Mouse (Mus musculus): ENCODE data around the gene Wiz.

Gene Wiz

DNA sequence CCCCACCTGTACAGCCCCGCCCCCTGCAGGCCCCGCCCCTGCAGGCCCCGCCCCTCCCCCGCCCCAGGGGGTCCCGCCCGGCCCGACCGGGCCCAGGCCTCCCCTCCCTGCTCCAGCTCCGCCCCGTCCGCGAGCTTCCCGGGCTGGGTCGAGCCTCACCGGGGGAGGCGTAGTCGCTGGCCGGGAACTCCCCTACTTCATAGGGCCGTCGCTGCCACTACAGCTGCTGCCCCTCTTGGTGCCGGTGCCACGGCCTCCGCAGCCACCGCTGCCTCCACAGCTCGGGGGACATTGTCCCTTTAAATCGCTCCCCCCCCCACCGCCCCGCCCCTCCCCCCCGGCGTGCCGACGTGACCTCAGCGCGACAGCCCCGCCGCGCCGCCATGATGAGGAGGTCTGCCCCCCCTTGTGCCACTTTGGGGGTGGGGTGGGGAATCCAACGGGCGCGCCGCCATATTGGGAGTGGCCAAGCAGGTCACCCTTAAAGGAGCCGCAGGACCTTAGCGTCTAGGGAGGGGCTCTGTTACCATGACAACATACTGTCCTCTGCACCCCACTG, at the start of gene Wiz:
Wiz (minus strand) TSS at position 339 of the 559 bp plus-strand sequence.
- DNase-seq = peak; percentile 94

DNA sequence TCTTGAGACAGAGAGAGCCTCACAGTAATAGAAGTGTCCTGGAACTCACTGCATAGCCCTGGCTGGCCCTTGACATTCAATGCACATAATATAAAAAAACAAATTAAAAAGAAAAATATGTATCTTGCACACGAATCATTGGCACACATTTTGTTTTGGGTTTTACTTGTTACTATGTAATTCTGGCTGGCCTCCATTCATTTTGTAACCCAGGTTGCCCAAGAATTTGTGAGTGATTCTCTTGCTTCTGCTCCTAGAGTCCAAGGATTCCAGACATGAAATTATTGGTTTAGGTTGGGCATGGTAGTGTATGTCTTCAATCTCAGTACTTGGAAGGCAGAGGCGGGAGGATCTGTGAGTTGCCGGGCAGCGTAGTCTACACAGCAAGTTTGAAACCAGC, 47.9 kb upstream of the Wiz start:
- DNase-seq = no peak

- DNase-seq = no peak
Observed at GRCm38 (mm10) chr17:32435151-32435550, 45.9 kb upstream of the Wiz start.

DNA sequence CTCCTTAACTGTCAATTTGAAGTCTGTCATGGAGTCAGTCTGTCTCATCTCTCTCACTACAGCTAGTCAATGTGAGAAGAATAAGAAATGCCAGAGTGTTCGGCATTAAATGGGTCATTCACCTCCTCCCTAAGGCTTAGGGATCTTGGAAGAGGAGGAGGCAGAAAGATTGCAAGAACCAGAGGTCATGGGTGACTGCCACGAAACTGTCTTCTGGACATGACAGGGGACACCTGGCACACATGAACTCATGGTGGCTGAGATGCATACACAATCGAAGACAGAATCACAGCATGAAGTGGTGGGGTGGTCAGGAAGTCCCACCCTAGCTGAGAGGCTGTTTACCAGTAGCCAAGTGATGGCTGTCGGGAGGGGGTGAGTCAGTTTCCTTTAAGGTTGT, 45.1 kb upstream of the Wiz start:
- no peak for DNase-seq

DNA sequence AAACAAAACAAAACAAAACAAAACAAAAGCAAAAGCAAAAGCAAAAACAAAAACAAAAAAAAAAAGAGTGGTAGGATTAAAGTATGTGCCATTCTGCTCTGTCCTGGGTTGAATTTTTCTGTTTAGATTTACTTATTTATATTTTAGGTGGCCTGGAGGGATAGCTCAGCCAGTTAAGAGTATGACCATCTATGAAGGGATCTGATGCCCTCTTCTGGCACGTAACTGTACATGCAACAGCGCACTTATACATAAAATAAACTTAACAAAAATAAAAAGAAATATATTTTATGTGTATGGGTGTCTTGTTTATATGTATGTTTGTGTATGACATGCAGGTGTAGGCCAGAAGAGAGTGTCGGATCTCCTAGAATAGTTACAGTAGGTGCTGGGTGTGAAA, 42.7 kb upstream of the Wiz start:
- no peak for DNase-seq

DNA sequence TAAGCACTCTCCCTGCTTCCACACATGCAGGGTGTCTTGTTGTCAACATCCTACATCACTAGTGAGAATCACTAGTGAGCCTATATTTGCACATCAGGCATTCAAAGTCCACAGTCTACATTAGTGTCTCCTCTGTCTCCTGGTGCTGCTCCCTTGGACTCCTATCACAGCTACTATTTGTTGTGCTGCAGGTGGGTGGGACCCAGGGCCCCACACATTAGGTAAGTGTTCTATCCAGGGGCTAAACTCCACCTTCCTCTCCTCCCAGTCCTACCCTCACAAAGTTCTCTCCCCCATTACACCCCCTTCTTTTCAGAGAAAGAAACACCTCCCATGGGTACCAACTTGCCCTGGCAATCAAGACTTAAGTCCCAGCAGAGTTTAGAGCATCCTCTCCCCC, 37.4 kb upstream of the Wiz start:
- DNase-seq = no peak

GRCm38 (mm10) chr17:32424034-32424433, 34.8 kb upstream of the Wiz start, which contains the start of gene Pglyrp2:
Pglyrp2 (minus strand) TSS chr17:32424167.
- peak; percentile 72 for DNase-seq

GRCm38 (mm10) chr17:32420781-32421180, 31.5 kb upstream of the Wiz start:
- DNase-seq = no peak

DNA sequence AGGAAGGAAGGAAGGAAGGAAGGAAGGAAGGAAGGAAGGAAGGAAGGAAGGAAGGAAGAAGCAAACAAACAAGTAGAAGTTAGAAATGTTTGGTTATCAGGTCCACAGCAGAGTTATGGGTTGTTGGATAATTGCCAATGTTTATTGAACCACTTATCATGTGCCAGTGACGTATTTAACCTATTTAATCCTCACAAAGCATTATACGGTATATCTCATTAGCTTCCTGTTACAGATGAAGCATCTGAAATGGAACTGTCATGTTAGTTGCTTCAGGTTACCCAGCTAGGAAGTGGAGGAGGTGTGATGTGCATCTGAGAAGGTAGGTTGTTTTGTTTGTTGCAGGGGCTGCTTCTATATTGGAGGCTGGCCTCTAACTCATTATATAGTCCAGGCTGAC, 30.8 kb upstream of the Wiz start:
- no peak for DNase-seq

DNA sequence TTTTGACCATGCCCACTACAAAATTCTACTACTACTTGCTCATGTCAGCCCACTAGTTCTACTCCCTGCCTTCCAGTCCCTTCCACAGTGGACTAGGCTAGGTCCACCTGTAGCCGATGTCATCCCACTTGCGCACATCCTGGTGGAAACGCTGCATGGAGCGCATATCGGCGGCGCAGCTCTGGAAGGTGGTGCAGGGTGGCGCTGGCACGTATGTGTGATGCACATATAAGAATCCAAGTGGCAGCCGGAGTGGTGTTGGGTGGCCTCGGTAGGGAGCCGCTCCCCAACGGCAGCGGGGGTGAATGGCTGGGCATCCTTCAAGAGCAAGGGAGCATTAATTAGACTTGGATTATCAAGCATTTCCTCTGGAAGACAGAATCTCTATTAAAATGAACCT, 27.5 kb upstream of the Wiz start:
- no peak for DNase-seq

DNA sequence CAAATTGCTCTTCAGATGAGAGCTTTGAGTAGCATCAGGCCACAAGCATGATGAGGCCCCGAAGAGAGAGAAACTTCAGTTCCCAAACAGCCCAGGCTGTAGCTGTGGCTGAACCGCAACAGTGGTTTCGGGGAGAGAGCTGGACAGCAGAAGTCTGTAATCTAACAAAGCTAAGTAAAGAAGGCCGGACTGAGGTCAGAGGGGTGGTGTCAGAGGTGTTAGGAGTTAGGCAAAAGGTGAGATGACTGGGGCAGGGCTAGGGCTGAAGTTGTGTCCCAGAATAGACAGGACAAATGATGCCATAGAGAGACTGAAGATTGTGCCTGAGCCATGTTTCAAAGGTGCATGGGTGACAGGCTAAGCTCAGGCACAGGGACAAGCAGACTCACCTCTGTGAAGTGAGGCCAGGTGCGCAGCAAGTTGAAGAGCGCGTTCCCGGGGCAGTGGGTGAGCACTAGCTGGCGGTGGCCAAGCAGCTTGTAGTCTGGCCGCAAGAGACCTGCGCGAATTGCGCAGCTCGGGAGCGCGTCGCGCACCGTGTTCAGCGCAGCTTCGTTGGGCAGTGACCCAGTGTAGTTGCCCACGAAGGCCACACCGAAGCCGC, 26.3 kb upstream of the Wiz start:
- DNase-seq = no peak

GRCm38 (mm10) chr17:32411898-32412297, 22.7 kb upstream of the Wiz start:
- DNase-seq = no peak

- DNase-seq = peak; percentile 79
Observed at GRCm38 (mm10) chr17:32403417-32403816, 14.2 kb upstream of the Wiz start, which contains the start of gene Rasal3. Rasal3 (minus strand) TSS chr17:32403583.

DNA sequence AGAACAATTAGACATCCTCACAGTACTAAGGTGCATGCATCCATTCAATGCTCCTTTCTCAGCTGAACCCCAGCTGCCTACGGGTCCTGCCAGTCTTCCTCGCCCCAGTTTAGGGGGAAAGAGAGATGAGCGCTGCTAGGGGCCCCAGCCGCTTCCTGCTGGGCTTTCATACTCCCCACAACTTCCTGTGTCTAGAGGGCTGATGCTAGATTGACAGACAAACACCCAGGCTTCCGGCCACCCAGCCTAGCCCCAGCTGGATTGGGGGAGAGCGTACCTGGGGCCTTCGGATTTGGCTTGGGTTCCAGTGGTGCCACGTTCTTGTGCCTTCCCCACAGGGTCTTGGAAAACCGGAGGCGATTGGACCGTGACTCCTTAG, 13.5 kb upstream of the Wiz start:
- peak; percentile 82 for DNase-seq

DNA sequence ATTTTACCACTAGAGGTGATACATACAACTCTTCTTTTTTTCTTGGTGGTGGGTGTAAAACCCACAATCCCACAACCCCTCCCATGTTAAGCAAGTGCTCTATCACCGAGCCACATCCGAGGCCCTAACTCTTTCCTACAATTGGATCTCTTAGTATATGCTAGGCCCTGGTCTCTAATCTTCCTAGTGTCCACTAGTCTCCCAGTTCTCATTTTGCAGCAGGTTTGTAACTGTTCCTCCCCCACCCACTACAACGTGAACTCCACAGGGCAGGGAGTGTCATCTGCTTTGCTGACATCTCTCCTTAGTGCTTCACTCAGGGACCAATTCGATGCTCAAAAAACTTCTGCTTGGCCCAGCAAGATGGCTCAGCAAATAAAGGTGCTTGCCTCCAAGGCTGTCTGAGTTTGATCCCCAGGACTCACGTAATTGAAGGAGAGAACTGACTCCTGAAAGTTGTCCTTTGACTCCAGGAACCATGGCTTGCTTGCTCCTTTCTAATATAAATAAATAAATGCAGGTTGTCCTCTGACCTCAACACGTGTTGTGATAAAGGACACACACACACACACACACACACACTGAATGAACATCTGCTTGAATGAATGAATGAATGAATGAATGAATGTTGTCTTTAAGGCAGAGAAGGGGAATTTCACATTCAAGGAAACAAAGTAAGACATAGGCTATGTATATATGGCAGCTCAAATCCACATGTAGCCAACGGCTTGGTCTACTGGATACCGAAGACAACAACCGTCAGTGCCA, 13.0 kb upstream of the Wiz start:
- DNase-seq = no peak

DNA sequence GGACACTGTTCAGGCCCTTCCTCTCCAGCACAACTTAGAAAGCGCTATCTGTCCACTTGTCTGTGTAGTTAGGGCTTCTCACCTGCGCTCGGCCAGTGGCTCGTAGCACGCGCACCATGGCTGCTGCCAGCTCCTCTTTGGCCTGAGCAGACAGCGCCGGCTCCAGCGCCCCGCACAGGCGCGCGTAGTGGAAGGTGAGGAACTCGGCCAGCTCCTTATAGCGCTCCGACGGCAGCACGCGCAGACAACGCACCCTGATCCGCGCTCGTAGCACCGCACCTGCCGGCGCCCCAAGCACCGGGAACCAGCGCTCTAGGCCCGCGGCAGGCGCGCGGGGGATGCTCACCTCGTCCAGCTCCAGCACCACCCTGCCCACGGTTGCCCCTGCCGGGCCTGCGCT, 7.0 kb upstream of the Wiz start:
- no peak for DNase-seq

- no peak for DNase-seq
Observed at GRCm38 (mm10) chr17:32393944-32394343, 4.7 kb upstream of the Wiz start.

GRCm38 (mm10) chr17:32388370-32389100, 704 bp downstream of the Wiz start:
- DNase-seq = peak; percentile 89

- DNase-seq = no peak
Observed at GRCm38 (mm10) chr17:32387986-32388369, 1.3 kb downstream of the Wiz start.

GRCm38 (mm10) chr17:32386659-32387432, 2.4 kb downstream of the Wiz start:
- DNase-seq = peak; percentile 72

- DNase-seq = no peak
Observed at GRCm38 (mm10) chr17:32383661-32384060, 5.6 kb downstream of the Wiz start.

DNA sequence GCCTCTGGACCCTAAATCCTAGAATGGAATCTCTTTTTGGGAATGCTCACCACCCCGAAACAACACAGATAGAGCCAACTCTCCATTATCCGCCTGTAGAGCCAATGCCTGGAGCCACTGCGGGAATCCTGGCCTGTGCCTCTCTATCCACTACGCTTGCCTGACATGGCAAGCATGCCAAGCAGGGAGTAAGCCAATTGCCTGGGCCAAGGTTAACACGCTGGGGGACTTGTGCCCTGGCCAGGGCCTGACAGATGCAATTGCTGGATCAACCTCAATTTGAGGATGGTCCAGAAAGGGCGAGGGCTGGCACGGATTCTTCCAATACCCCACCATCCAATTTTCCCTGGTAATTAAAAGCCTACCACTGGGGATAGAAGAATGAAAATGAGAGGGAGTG, 6.7 kb downstream of the Wiz start:
- DNase-seq = peak; percentile 6

- no peak for DNase-seq
Observed at GRCm38 (mm10) chr17:32378786-32379185, 10.5 kb downstream of the Wiz start.
